Mouse (Mus musculus) embryonic facial prominence, embryonic 14.5 days (tissue): ENCODE measurements around the gene Muc5ac. TPM values are rescaled to one million over a fixed set of nuclear protein-coding genes. Genes with fewer than 3 reads are reported as not detected.

Experiments
- ATAC-seq: fragments of 200-750 bp; cut with Nextera tagmentation; 2 replicates; pipeline ENCODE4 v1.8.0; 2017; ENCODE audit warnings: low read depth, moderate number of reproducible peaks, moderate TSS enrichment
- DNase-seq: peaks from one replicate; pipeline ENCODE4 v3.0.0-alpha.2; 2015; ENCODE audit warnings: low spot score
- H3K27ac ChIP-seq: fragments of 300-500 bp; sonication (generic); replicated peaks from 2 replicates; pipeline ENCODE4 v1.5.1; 2014; ENCODE audit warnings: low read depth, mild to moderate bottlenecking, low read length, moderate library complexity
- H3K27me3 ChIP-seq: fragments of 300-500 bp; sonication (generic); replicated peaks from 2 replicates; pipeline ENCODE4 v1.6.1; 2014; ENCODE audit warnings: low read length; ENCODE audit not compliant: control insufficient read depth, insufficient read depth
- H3K36me3 ChIP-seq: fragments of 300-500 bp; sonication (generic); 2 replicates; pipeline ENCODE4 v1.6.1; 2014; ENCODE audit warnings: low read length, mixed read lengths; ENCODE audit not compliant: control insufficient read depth, insufficient read depth
- H3K4me1 ChIP-seq: fragments of 300-500 bp; sonication (generic); 2 replicates; pipeline ENCODE4 v1.6.1; 2014; ENCODE audit warnings: antibody characterized with exemption, low read length; ENCODE audit not compliant: control insufficient read depth, insufficient read depth
- H3K4me2 ChIP-seq: fragments of 300-500 bp; sonication (generic); 2 replicates; pipeline ENCODE4 v1.6.1; 2014; ENCODE audit warnings: low read depth, mild to moderate bottlenecking, low read length, moderate library complexity, mixed read lengths
- H3K4me3 ChIP-seq: fragments of 300-500 bp; sonication (generic); 2 replicates; pipeline ENCODE4 v1.5.1; 2014; ENCODE audit warnings: low read depth, mild to moderate bottlenecking, low read length
- H3K9ac ChIP-seq: fragments of 300-500 bp; sonication (generic); 2 replicates; pipeline ENCODE4 v1.6.1; 2014; ENCODE audit warnings: low read depth, mild to moderate bottlenecking, low read length, moderate library complexity, mixed read lengths
- H3K9me3 ChIP-seq: fragments of 300-500 bp; sonication (generic); 2 replicates; pipeline ENCODE4 v1.6.1; 2016; ENCODE audit warnings: low read length; ENCODE audit not compliant: control insufficient read depth
- WGBS: fragments of 180-500 bp; shearing (Covaris S2); extraction: QIAGEN DNeasy Blood & Tissue Kit; methylation state at CpG from one replicate; pipeline ENCODE4 v1.1.7; 2014; 5-methylcytosine and 5-hydroxymethylcytosine counted together
- polyA plus RNA-seq: library from polyadenylated mRNA; unstranded; fragments of >200 nt; fragmentation: Nextera tagmentation; extraction: Ambion mirVana; gene quantifications from 2 replicates; pipeline ENCODE4 v1.2.1, GENCODE M21; 2014

Gene Muc5ac
- 0.03 and 0.04 TPM in 2 replicates for polyA plus RNA-seq

GRCm38 (mm10) chr7:141788677-141789452, at the start of gene Muc5ac:
Gene Muc5ac (plus strand): TSS chr7:141788972.
- Histone ChIP-seq H3K4me3 (no peak within 1 kb of the TSS), H3K9me3 (no peaks in the 10 kb centered on the region), H3K4me2 (no peak within 1 kb of the TSS), H3K27me3 (no peaks in the 10 kb centered on the region), H3K36me3 (no peaks in the 10 kb centered on the region), H3K27ac (no peak within 1 kb of the TSS), H3K4me1 (no peaks in the 10 kb centered on the region), H3K9ac (no peak within 1 kb of the TSS)
- no peak for DNase-seq
- 87% methylated on average over 6 of the region's 6 CpGs for WGBS
- no peak for ATAC-seq

GRCm38 (mm10) chr7:141747451-141748100, 41.2 kb upstream of the Muc5ac start:
- Histone ChIP-seq H3K27me3 (no peaks in the 10 kb centered on the region), H3K36me3 (no peaks in the 10 kb centered on the region), H3K9me3 (no peaks in the 10 kb centered on the region), H3K4me3 (no peak overlapping the region), H3K27ac (no peak overlapping the region), H3K4me1 (no peaks in the 10 kb centered on the region), H3K9ac (no peak overlapping the region), H3K4me2 (no peak overlapping the region)
- DNase-seq (no peak), ATAC-seq (no peak)
- WGBS: 83% methylated on average over 7 of the region's 7 CpGs

GRCm38 (mm10) chr7:141752513-141752912, 36.3 kb upstream of the Muc5ac start:
- H3K4me1 ChIP-seq: no peaks in the 10 kb centered on the region
- ATAC-seq (no peak), DNase-seq (no peak)
- 80% methylated on average over 6 of the region's 6 CpGs for WGBS
- no peak overlapping the region for H3K4me2 ChIP-seq
- H3K27me3 ChIP-seq: no peaks in the 10 kb centered on the region
- no peaks in the 10 kb centered on the region for H3K9me3 ChIP-seq
- no peak overlapping the region for H3K4me3 ChIP-seq
- H3K27ac ChIP-seq: no peak overlapping the region
- no peaks in the 10 kb centered on the region for H3K36me3 ChIP-seq
- H3K9ac ChIP-seq: no peak overlapping the region

- 50% methylated on average over 4 of the region's 4 CpGs for WGBS
- peak; percentile 71 for DNase-seq
- no peak for ATAC-seq
- H3K27me3 ChIP-seq: no peaks in the 10 kb centered on the region
- no peak overlapping the region for H3K27ac ChIP-seq
- H3K4me2 ChIP-seq: no peak overlapping the region
- H3K4me1 ChIP-seq: no peaks in the 10 kb centered on the region
- no peak overlapping the region for H3K4me3 ChIP-seq
- H3K36me3 ChIP-seq: no peaks in the 10 kb centered on the region
- H3K9ac ChIP-seq: no peak overlapping the region
- no peaks in the 10 kb centered on the region for H3K9me3 ChIP-seq
These were observed 32.9 kb upstream of the Muc5ac start for GRCm38 (mm10) chr7:141755831-141756230.

GRCm38 (mm10) chr7:141758291-141758690, 30.5 kb upstream of the Muc5ac start:
- Histone ChIP-seq H3K27ac (no peak overlapping the region), H3K4me2 (no peak overlapping the region), H3K4me3 (no peak overlapping the region), H3K9me3 (no peaks in the 10 kb centered on the region), H3K9ac (no peak overlapping the region), H3K27me3 (no peaks in the 10 kb centered on the region), H3K4me1 (no peaks in the 10 kb centered on the region), H3K36me3 (no peaks in the 10 kb centered on the region)
- DNase-seq (no peak), ATAC-seq (no peak)
- WGBS: 74% methylated on average over 4 of the region's 4 CpGs

- WGBS: 86% methylated on average over 3 of the region's 3 CpGs
These were observed 18.3 kb upstream of the Muc5ac start for GRCm38 (mm10) chr7:141770521-141770920.

GRCm38 (mm10) chr7:141770988-141771387, 17.8 kb upstream of the Muc5ac start:
- WGBS: 71% methylated on average over 8 of the region's 8 CpGs
- H3K9me3 ChIP-seq: no peaks in the 10 kb centered on the region
- DNase-seq (no peak), ATAC-seq (no peak)
- no peak overlapping the region for H3K9ac ChIP-seq
- no peak overlapping the region for H3K27ac ChIP-seq
- no peaks in the 10 kb centered on the region for H3K36me3 ChIP-seq
- H3K4me2 ChIP-seq: no peak overlapping the region
- peaks cover 7% of the 10 kb centered on the region; the same call in 1 of the 2 replicates for H3K4me1 ChIP-seq
- no peak overlapping the region for H3K4me3 ChIP-seq
- no peaks in the 10 kb centered on the region for H3K27me3 ChIP-seq

More at GRCm38 (mm10) chr7:141770521-141770920, 18.3 kb upstream of the Muc5ac start:
- ATAC-seq (no peak), DNase-seq (no peak)
- Histone ChIP-seq H3K36me3 (no peaks in the 10 kb centered on the region), H3K9me3 (no peaks in the 10 kb centered on the region), H3K9ac (no peak overlapping the region), H3K27me3 (no peaks in the 10 kb centered on the region), H3K27ac (no peak overlapping the region), H3K4me1 (peaks cover 7% of the 10 kb centered on the region; the same call in 1 of the 2 replicates), H3K4me2 (no peak overlapping the region), H3K4me3 (no peak overlapping the region)

- 0 out of 2 replicates have a peak, but pooled peaks have one; percentile 50 for ATAC-seq
- H3K4me2 ChIP-seq: no peak overlapping the region
- peak; percentile 27 for DNase-seq
- H3K4me3 ChIP-seq: no peak overlapping the region
- no peaks in the 10 kb centered on the region for H3K9me3 ChIP-seq
- no peak overlapping the region for H3K9ac ChIP-seq
- no peaks in the 10 kb centered on the region for H3K27me3 ChIP-seq
- H3K36me3 ChIP-seq: no peaks in the 10 kb centered on the region
- WGBS: 56% methylated on average over 1 of the region's 1 CpGs
- H3K4me1 ChIP-seq: peaks cover 7% of the 10 kb centered on the region; the same call in 1 of the 2 replicates
- no peak overlapping the region for H3K27ac ChIP-seq
These were observed 16.7 kb upstream of the Muc5ac start for GRCm38 (mm10) chr7:141772058-141772557.
